Mouse (Mus musculus): ENCODE data around the gene Ifna15.

Ifna15 gene

DNA sequence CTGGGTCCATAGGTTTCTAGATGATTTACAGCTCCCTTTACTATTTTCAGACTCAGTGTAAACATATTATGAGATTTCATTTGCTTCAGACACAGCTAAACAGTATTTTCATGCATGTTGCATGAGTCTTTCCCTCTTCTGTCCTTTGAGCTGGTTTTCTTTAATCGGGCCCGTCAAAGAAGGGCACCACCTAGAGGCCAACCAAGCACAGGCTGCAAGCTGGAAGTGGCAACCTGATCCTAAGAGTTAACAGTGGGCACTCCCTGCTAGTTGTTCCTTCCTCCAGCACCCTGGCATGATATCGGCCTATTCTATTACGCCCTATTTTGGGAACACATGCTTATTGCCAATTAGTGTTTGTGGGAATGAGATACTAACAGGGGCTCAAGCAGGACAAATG, 43.6 kb downstream of the Ifna15 start:
- peak; percentile 78 for DNase-seq (ENCODE audit: low read depth, low spot score)

DNA sequence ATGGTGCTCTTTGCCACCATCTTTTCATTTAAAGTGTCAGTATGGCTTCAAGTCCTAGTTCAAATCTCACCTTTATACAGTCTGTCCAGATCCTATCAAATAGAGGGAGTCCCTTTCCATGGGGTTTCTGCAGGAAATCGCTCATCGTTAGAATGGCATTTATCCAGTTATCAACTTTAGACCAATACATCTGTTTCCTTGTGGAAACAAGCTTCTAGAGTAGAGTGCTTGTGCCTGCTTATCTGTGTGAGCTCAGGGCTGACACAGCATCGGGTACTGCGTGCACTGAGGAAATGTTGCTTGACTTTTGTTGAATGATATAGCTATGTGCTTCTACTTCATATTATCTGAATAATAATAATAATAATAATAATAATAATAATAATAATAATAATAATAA, 44.3 kb downstream of the Ifna15 start:
- no peak for DNase-seq (ENCODE audit: low read depth, low spot score)
